Mouse (Mus musculus) midbrain, embryonic 13.5 days (tissue): ENCODE measurements around the gene Tctn1. TPM values are rescaled to one million over a fixed set of nuclear protein-coding genes. Genes with fewer than 3 reads are reported as not detected.

ENCODE experiments used
- ATAC-seq: fragments of 200-750 bp; cut with Nextera tagmentation; 2 replicates; pipeline ENCODE4 v1.8.0; 2017; ENCODE audit warnings: mild to moderate bottlenecking, moderate TSS enrichment, moderate library complexity
- H3K27ac ChIP-seq: fragments of 300-500 bp; sonication (generic); 2 replicates; pipeline ENCODE4 v1.5.1; 2015; ENCODE audit warnings: inconsistent platforms, mild to moderate bottlenecking, moderate library complexity
- H3K27me3 ChIP-seq: fragments of 300-500 bp; sonication (generic); 2 replicates; pipeline ENCODE4 v1.6.1; 2015; ENCODE audit warnings: mild to moderate bottlenecking, inconsistent platforms
- H3K36me3 ChIP-seq: fragments of 300-500 bp; sonication (generic); 2 replicates; pipeline ENCODE4 v1.6.1; 2015; ENCODE audit warnings: mild to moderate bottlenecking, inconsistent platforms
- H3K4me1 ChIP-seq: fragments of 300-500 bp; sonication (generic); replicated peaks from 2 replicates; pipeline ENCODE4 v1.6.1; 2015; ENCODE audit warnings: inconsistent platforms
- H3K4me2 ChIP-seq: fragments of 300-500 bp; sonication (generic); replicated peaks from 2 replicates; pipeline ENCODE4 v1.6.1; 2015; ENCODE audit warnings: moderate library complexity, mild to moderate bottlenecking, inconsistent platforms
- H3K4me3 ChIP-seq: fragments of 300-500 bp; sonication (generic); replicated peaks from 2 replicates; pipeline ENCODE4 v1.5.1; 2015; ENCODE audit warnings: mild to moderate bottlenecking, inconsistent platforms
- H3K9ac ChIP-seq: fragments of 300-500 bp; sonication (generic); replicated peaks from 2 replicates; pipeline ENCODE4 v1.6.1; 2015; ENCODE audit warnings: mild to moderate bottlenecking, inconsistent platforms
- H3K9me3 ChIP-seq: fragments of 300-500 bp; sonication (generic); 2 replicates; pipeline ENCODE4 v1.6.1; 2016; ENCODE audit warnings: mild to moderate bottlenecking, inconsistent platforms
- WGBS: fragments of 180-500 bp; shearing (Covaris S2); methylation state at CpG from one replicate; pipeline ENCODE4 v1.1.7; 2015; 5-methylcytosine and 5-hydroxymethylcytosine counted together
- polyA plus RNA-seq: library from polyadenylated mRNA; unstranded; fragments of >200 nt; fragmentation: Nextera tagmentation; extraction: Ambion mirVana; gene quantifications from 2 replicates; pipeline ENCODE4 v1.2.1, GENCODE M21; 2015

Gene Tctn1
- polyA plus RNA-seq, 1 experiment from 2014 or later, result 6.4 TPM

GRCm38 (mm10) chr5:122242521-122243123 lies 21.6 kb downstream of the Tctn1 start:
- no peak overlapping the region for H3K27ac ChIP-seq
- H3K27me3 ChIP-seq, result no peaks in the 10 kb centered on the region
- peaks cover 56% of the 10 kb centered on the region for H3K36me3 ChIP-seq
- H3K4me1 ChIP-seq, result peaks cover 14% of the 10 kb centered on the region
- H3K4me3 ChIP-seq, result no peak overlapping the region
- 94% methylated on average over 6 of the region's 6 CpGs for WGBS
- no peaks in the 10 kb centered on the region for H3K9me3 ChIP-seq
- no peak for ATAC-seq
- H3K9ac ChIP-seq, result 0 out of 2 replicates have a peak overlapping the region, but pooled peaks have one; percentile 5
- H3K4me2 ChIP-seq, result no peak overlapping the region

DNA sequence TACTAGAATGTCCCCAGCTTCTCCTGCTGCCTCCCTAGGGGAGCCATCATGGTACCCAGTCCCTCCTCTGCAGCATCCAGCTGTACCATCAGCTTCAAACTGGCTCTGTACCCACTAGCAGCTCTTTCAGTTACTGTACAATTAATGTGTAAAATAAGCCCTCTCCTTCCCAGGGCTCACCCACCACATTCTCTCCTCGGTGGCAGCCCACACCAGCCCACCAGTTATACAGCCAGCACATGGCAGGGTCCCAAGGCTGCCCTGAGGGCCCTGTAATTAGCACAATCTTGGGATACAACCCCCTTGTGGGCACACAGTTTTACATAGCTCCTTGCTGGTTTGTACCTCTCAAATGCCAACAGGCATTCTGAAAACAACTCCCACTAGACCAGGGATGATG lies 23.3 kb downstream of the Tctn1 start:
- H3K4me1 ChIP-seq, result peaks cover 14% of the 10 kb centered on the region
- H3K4me2 ChIP-seq, result no peak overlapping the region
- no peak for ATAC-seq
- peaks cover 39% of the 10 kb centered on the region for H3K36me3 ChIP-seq
- H3K9ac ChIP-seq, result no peak overlapping the region
- H3K27me3 ChIP-seq, result no peaks in the 10 kb centered on the region
- no peak overlapping the region for H3K4me3 ChIP-seq
- H3K27ac ChIP-seq, result no peak overlapping the region
- 80% methylated on average over 1 of the region's 1 CpGs for WGBS
- no peaks in the 10 kb centered on the region for H3K9me3 ChIP-seq

- H3K4me2 ChIP-seq, result no peak overlapping the region
- 84% methylated on average over 11 of the region's 11 CpGs for WGBS
- H3K9ac ChIP-seq, result no peak overlapping the region
- no peaks in the 10 kb centered on the region for H3K9me3 ChIP-seq
- H3K36me3 ChIP-seq, result peaks cover 35% of the 10 kb centered on the region
- H3K27me3 ChIP-seq, result no peaks in the 10 kb centered on the region
- no peak overlapping the region for H3K4me3 ChIP-seq
- H3K27ac ChIP-seq, result no peak overlapping the region
- H3K4me1 ChIP-seq, result peaks cover 14% of the 10 kb centered on the region
- ATAC-seq, result no peak
These were observed 23.7 kb downstream of the Tctn1 start for GRCm38 (mm10) chr5:122240521-122240920.

- 89% methylated on average over 7 of the region's 7 CpGs for WGBS
- Histone ChIP-seq H3K4me2 (no peak overlapping the region), H3K9ac (no peak overlapping the region)
These were observed 24.6 kb downstream of the Tctn1 start for GRCm38 (mm10) chr5:122239618-122240017.

DNA sequence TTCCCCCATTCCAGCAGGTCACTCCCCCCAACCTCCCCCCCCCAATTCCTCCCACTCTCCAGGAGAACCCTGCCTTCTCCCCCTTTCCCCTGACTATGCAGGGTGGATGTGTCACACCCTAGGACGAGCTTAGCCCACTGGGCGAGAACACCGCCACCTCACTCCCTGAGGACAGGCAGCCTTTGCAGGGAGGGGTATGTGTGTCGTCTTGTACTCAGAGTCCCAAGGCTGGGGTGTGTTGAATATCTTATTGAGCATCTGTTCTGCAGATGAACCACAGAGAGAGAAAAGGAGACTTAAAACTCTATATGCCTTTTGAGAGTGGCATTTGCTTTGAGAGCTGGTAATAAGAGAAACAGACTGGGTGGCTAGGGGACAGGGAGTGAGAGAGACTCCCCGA lies 27.1 kb downstream of the Tctn1 start:
- H3K9me3 ChIP-seq, result no peaks in the 10 kb centered on the region
- H3K27ac ChIP-seq, result no peak overlapping the region
- H3K36me3 ChIP-seq, result peaks cover 30% of the 10 kb centered on the region
- H3K4me2 ChIP-seq, result no peak overlapping the region
- H3K4me1 ChIP-seq, result no peaks in the 10 kb centered on the region; the same call in 1 of the 2 replicates
- 68% methylated on average over 5 of the region's 5 CpGs for WGBS
- no peak overlapping the region for H3K9ac ChIP-seq
- no peak overlapping the region for H3K4me3 ChIP-seq
- H3K27me3 ChIP-seq, result no peaks in the 10 kb centered on the region
- no peak for ATAC-seq

More at GRCm38 (mm10) chr5:122239618-122240017, 24.6 kb downstream of the Tctn1 start:
- peaks cover 9% of the 10 kb centered on the region for H3K4me1 ChIP-seq
- H3K27ac ChIP-seq, result no peak overlapping the region
- no peaks in the 10 kb centered on the region for H3K9me3 ChIP-seq
- H3K4me3 ChIP-seq, result no peak overlapping the region
- no peaks in the 10 kb centered on the region for H3K27me3 ChIP-seq
- ATAC-seq, result no peak
- peaks cover 32% of the 10 kb centered on the region for H3K36me3 ChIP-seq

DNA sequence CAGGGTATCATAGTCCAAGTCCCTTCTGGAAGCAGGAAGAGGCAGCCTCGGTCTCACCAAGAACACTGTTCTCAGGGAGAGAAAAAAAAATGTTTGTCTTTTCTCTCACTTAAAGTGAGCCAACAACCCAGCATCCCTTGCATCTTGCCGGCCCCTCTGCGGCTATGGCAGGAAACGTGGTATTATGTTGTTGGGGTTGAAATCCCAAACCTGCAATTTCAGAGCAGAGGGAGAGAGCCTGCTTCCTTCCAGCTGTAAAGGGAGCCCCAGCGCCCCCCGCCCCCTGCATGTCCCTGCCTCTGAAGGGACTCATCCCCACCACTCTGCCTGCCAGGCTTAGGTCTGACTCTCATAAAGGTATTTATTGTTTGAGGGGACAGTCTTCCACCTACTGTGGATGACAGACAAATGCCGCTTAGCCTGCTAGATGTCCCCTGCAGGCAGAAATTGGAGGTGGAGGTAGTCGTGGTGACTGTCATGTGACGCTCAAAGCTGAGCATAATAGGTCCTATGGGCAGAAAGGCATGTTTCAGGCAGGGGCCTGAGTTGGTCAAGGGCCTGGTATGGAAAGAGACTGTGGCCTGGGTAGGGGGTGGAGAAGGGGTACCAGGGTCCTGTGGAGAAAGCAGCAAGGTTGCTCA lies 28.9 kb downstream of the Tctn1 start:
- Histone ChIP-seq H3K4me3 (no peak overlapping the region), H3K4me2 (no peak overlapping the region), H3K36me3 (peaks cover 13% of the 10 kb centered on the region), H3K27ac (no peak overlapping the region), H3K4me1 (no peaks in the 10 kb centered on the region; the same call in 1 of the 2 replicates), H3K27me3 (no peaks in the 10 kb centered on the region), H3K9me3 (no peaks in the 10 kb centered on the region), H3K9ac (no peak overlapping the region)
- WGBS, result 75% methylated on average over 9 of the region's 9 CpGs
- ATAC-seq, result 0 out of 2 replicates have a peak, but pooled peaks have one; percentile 20

- H3K9me3 ChIP-seq, result no peaks in the 10 kb centered on the region
- ATAC-seq, result no peak
- no peak overlapping the region for H3K4me2 ChIP-seq
- H3K36me3 ChIP-seq, result peaks cover 5% of the 10 kb centered on the region
- WGBS, result 78% methylated on average over 9 of the region's 9 CpGs
- no peak overlapping the region for H3K9ac ChIP-seq
- H3K4me1 ChIP-seq, result no peaks in the 10 kb centered on the region; the same call in 1 of the 2 replicates
- H3K4me3 ChIP-seq, result no peak overlapping the region
- H3K27me3 ChIP-seq, result no peaks in the 10 kb centered on the region
- H3K27ac ChIP-seq, result no peak overlapping the region
These were observed 29.7 kb downstream of the Tctn1 start for GRCm38 (mm10) chr5:122234319-122235195.

DNA sequence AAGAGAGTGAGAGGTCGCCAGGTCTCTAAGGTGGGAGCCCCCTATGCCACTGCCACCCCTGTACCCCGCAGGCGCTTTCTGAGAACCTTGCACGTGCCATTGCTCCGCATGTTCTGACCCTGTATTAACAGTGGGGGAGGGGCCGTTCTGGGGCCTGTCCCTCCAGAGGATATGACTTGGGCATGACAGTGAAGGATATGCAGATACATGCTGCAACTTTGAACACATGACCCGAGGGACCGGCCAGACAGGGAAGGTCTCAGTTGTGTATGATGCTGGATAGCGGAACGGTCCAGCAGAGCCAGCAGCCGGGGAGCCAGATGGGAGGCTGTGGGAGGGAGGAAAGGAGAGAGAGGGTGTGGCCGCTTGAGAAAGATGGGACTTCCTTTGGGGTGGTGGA lies 30.6 kb downstream of the Tctn1 start:
- H3K9ac ChIP-seq, result no peak overlapping the region
- no peak overlapping the region for H3K4me3 ChIP-seq
- H3K27me3 ChIP-seq, result no peaks in the 10 kb centered on the region
- WGBS, result 87% methylated on average over 12 of the region's 12 CpGs
- no peak overlapping the region for H3K27ac ChIP-seq
- H3K9me3 ChIP-seq, result no peaks in the 10 kb centered on the region
- no peak overlapping the region for H3K4me2 ChIP-seq
- no peak for ATAC-seq
- no peaks in the 10 kb centered on the region; the same call in 1 of the 2 replicates for H3K36me3 ChIP-seq
- no peaks in the 10 kb centered on the region; the same call in 1 of the 2 replicates for H3K4me1 ChIP-seq

GRCm38 (mm10) chr5:122233077-122233581 lies 31.1 kb downstream of the Tctn1 start:
- H3K4me3 ChIP-seq, result no peak overlapping the region
- H3K4me1 ChIP-seq, result no peaks in the 10 kb centered on the region; the same call in 1 of the 2 replicates
- no peak overlapping the region for H3K9ac ChIP-seq
- ATAC-seq, result no peak
- no peaks in the 10 kb centered on the region for H3K27me3 ChIP-seq
- peaks cover 2% of the 10 kb centered on the region; the same call in 1 of the 2 replicates for H3K36me3 ChIP-seq
- peaks cover 2% of the 10 kb centered on the region; the same call in 1 of the 2 replicates for H3K9me3 ChIP-seq
- WGBS, result 92% methylated on average over 14 of the region's 14 CpGs
- no peak overlapping the region for H3K4me2 ChIP-seq
- H3K27ac ChIP-seq, result no peak overlapping the region

DNA sequence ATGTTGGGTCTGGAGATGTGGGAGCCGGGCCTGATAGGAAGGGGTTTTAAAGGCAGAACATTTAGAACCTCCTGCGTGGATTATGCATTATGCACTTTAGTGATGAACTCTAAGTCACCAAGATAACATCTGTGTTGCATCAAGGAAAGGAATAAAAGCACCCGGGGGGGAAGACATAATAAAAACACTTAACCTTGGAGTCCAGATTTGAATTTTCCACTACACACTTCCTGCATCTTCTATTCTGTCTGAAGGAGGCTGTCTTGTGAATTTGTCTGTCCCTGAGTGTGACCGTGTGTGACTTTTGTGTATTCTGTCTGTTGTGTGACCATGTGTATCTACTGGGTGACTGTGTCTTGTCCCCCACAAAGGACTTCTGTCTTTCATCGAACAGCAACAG lies 32.3 kb downstream of the Tctn1 start:
- Histone ChIP-seq H3K4me3 (no peak overlapping the region), H3K9me3 (peaks cover 7% of the 10 kb centered on the region), H3K27ac (no peak overlapping the region), H3K4me1 (no peaks in the 10 kb centered on the region; the same call in 1 of the 2 replicates), H3K27me3 (no peaks in the 10 kb centered on the region), H3K36me3 (0 out of 2 replicates have a peak, but pooled peaks cover 5% of the 10 kb centered on the region), H3K4me2 (no peak overlapping the region), H3K9ac (no peak overlapping the region)
- 87% methylated on average over 5 of the region's 5 CpGs for WGBS
- ATAC-seq, result no peak

- Histone ChIP-seq H3K4me2 (no peak overlapping the region), H3K36me3 (0 out of 2 replicates have a peak, but pooled peaks cover 5% of the 10 kb centered on the region), H3K9me3 (peaks cover 7% of the 10 kb centered on the region), H3K4me3 (no peak overlapping the region), H3K27ac (no peak overlapping the region), H3K4me1 (no peaks in the 10 kb centered on the region; the same call in 1 of the 2 replicates), H3K9ac (no peak overlapping the region), H3K27me3 (no peaks in the 10 kb centered on the region)
- 73% methylated on average over 6 of the region's 6 CpGs for WGBS
- no peak for ATAC-seq
These were observed 32.8 kb downstream of the Tctn1 start for GRCm38 (mm10) chr5:122231431-122231830.
